Mouse (Mus musculus) cerebellum, postnatal 25 days (tissue): ENCODE data around the gene Robo1.

Experiments
- DNase-seq, 2 experiments: peaks; one replicate each; pipeline ENCODE4 v3.0.0; 2021; ENCODE audit warnings: mixed read lengths in 2 of 2

Robo1 gene

DNA sequence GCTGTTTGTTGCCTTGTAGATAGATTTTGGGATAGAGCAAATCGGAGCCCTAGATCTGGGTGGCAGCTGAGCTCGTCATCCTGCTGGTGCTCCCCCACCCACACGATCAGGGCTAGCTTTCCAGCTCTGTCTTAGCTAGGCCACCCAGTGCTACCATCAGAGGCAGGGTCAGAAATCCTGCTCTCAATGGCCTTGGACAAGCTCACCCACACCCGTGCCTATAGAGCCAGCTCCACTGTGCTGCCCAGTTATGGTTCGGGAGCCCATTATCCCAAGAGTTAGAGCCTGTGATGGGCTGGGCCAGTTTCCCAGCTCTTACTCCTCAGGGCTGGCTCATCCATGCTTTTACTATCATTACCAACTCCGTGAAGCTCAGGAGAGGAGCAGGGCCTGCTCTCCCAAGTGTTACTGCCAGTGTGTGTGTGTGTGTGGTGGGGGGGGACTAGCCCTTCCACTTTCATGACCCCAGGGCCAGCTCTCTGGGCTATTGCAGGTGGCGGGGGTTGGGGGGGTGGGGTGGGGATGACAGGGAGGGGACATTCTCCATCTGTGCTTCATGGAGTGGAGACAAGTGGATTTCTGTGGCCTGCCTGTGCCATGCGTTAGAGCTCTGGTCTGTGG is 461.2 kb downstream of the Robo1 start:
- no peak for DNase-seq

- DNase-seq = no peak
Measured at GRCm38 (mm10) chr16:72772348-72772747, 464.2 kb downstream of the Robo1 start.

- DNase-seq = no peak
Measured at GRCm38 (mm10) chr16:72773034-72773433, 464.9 kb downstream of the Robo1 start.

- DNase-seq = no peak
Measured at GRCm38 (mm10) chr16:72778520-72778919, 470.4 kb downstream of the Robo1 start.

GRCm38 (mm10) chr16:72782171-72782570 is 474.1 kb downstream of the Robo1 start:
- no peak for DNase-seq

DNA sequence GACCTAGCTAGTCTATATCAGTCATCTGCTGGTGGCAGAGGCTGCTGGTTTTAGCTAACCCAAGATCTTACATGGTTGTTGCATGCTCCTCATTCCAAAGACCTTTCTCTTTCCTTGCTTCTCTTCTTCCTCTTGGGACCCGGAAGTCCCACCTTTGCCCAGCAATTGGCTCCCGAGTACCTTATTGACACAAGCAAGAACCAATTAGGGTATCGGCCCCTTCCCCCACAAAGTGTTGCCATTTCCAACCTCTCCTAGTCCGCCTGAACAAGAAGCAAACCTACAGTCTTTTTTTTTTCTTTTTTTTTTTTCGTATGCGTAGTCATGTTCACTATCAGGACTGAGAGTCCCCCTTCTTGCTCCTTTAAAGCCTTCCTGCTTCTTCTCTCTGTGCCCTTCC is 478.0 kb downstream of the Robo1 start:
- no peak for DNase-seq

- DNase-seq = no peak
Measured at GRCm38 (mm10) chr16:72786636-72787035, 478.5 kb downstream of the Robo1 start.

DNA sequence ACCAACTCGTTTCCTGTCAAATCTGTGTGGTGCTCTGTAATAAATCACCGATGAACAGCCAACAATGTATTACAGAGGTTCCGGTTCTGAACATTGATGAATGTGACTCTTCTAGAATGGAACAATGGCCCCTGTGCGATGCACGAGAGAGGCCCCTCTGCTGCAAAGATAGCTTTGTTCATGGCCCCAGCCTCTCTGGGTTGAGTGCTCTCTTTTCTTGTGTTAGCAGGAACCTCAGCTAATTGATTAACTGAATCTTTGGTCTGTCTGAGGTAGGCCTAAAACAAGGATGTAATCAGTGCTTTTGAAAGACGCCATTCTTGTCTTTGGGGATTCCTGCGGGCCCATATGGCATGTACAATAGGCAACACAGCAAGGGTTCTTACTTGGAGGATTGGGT is 479.9 kb downstream of the Robo1 start:
- no peak for DNase-seq

- DNase-seq = no peak
Measured at GRCm38 (mm10) chr16:72791181-72791705, 483.1 kb downstream of the Robo1 start.

- peak; percentile 80 to 83 for DNase-seq
Measured at GRCm38 (mm10) chr16:72794692-72795378, 486.7 kb downstream of the Robo1 start.

GRCm38 (mm10) chr16:72795379-72795712 is 487.2 kb downstream of the Robo1 start:
- DNase-seq = no peak

- peak; percentile 22 to 30 for DNase-seq
Measured at GRCm38 (mm10) chr16:72798405-72798949, 490.4 kb downstream of the Robo1 start.

DNA sequence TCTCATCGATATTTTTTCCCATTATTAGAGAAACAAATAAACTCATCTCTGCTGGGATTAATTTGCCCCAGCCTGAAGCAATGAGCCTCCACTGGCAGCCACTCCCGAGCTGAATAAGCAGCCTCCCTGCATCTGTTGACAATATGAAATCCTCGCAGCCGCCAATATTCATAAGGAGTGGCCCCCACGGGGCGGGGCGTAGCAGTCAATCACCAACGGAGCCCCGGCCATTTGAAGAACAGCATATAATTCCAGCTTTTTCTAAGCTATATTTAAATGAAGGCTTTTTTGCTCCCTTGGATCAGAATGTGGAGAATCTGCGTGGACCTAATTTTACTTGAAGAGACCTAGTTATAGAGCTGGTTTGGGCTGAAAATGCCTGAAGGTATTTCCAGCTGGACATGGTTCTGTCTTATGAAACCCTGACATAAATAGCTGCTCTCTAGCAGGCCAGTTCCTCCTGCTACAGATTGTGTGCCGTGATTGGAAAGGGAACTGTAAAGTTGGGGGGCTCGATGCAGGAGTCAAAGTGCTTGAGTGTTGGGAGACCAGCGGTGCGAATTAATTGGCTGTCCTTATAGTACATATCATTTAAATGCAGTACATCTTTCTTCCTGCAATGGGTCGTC is 492.1 kb downstream of the Robo1 start:
- peak; percentile 59 to 61 for DNase-seq

GRCm38 (mm10) chr16:72800788-72801187 is 492.7 kb downstream of the Robo1 start:
- DNase-seq = peak in 1 of 2 experiments; percentile 25

- DNase-seq = no peak
Measured at GRCm38 (mm10) chr16:72808351-72808750, 500.2 kb downstream of the Robo1 start.

DNA sequence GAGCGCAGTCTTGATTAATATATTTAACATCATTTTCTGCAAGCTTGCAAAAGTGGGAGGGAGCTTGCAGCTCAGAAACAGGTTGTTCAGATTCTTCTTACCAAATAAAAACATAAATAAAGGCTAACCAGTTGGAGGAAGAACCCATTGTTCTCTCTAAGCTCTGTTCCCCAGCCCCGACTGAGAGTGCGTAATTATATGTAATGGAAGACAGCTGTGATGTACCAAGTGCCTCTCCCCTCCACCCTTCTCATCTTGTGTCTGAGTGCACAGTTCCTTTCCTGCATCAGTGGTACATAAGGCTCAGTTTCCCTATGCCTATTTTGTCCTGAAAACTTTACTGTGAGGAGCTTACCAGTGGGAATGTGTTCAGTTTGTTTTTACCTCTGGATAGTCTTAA is 502.8 kb downstream of the Robo1 start:
- no peak for DNase-seq

- DNase-seq = no peak
Measured at GRCm38 (mm10) chr16:72811494-72811893, 503.4 kb downstream of the Robo1 start.

- peak in 1 of 2 experiments; percentile 43 for DNase-seq
Measured at GRCm38 (mm10) chr16:72811908-72812307, 503.8 kb downstream of the Robo1 start.

GRCm38 (mm10) chr16:72828381-72828780 is 520.3 kb downstream of the Robo1 start:
- DNase-seq = no peak

DNA sequence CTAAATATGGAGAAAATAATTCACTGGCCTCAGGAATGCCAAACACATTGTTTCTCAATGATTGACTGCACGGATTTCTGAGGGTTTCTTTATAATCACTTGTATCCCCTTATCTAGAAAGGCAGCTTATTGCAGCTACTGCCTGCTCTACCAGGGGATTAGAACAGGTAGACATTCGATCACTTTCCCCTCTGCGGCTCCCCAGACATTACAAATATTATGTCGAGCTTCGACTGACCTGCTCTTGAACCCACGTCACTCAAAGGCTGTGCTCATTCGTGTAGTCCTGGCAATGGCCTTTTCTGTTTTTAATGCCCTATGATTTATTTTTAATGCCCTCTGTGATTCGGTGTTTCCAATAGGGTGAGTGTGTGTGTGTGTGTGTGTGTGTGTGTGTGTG is 521.4 kb downstream of the Robo1 start:
- no peak for DNase-seq

GRCm38 (mm10) chr16:72830394-72831056 is 522.4 kb downstream of the Robo1 start:
- DNase-seq = no peak

GRCm38 (mm10) chr16:72834266-72834665 is 526.2 kb downstream of the Robo1 start:
- no peak for DNase-seq

- DNase-seq = no peak
Measured at GRCm38 (mm10) chr16:72839031-72839430, 530.9 kb downstream of the Robo1 start.
